9 mouse cellular contexts compared by ENCODE assay signal in genomic region chr8:71543755-71544154, GRCm38 (mm10). TPM values are rescaled to one million over a fixed set of nuclear protein-coding genes. Genes with fewer than 3 reads are reported as not detected.
A peak's percentile ranks its signal among the peaks of the same experiment; 100 is the strongest.
DNase-seq lines count a peak whose midpoint lies in the region; ATAC-seq and TF ChIP-seq lines count a peak whose summit lies in the region.
"Had no signal": no experiment of that assay in that cellular context is flagged by ENCODE, and none has a peak within 500 bp of the region (broad histone marks: within the 10 kb centered on the region; RNA-seq: fewer than 3 reads in every experiment).

No protein-coding gene starts in this region.

- ATAC-seq in heart, embryonic 15.5 days (replicated peaks; ENCODE audit: insufficient number of reproducible peaks, insufficient read depth, low FRiP score, low read depth), result no peak
- no peak for ATAC-seq in hindbrain, postnatal 0 days
- no peak for ATAC-seq in midbrain, postnatal 0 days (ENCODE audit: low FRiP score)
- ATAC-seq in megakaryocyte progenitor cell, adult 5-6 weeks (replicated peaks; ENCODE audit: poor library complexity), result no peak

- TF ChIP-seq CTCF in hindbrain, postnatal 0 days (IDR thresholded peaks at IDR 0.05; ENCODE audit: low read depth), result no peak
- no peak for TF ChIP-seq CTCF in midbrain, postnatal 0 days (IDR thresholded peaks at IDR 0.05)

- intact Hi-C loops in heart, postnatal 25 days (cut with DNase I), result no loop called here

- H3K27me3 ChIP-seq in heart, embryonic 15.5 days, result no peaks in the 10 kb centered on the region
- peaks cover 8% of the 10 kb centered on the region for H3K27me3 ChIP-seq in embryonic facial prominence, embryonic 10.5 days (replicated peaks; ENCODE audit: low read depth, poor library complexity, severe bottlenecking)
- no peaks in the 10 kb centered on the region for H3K27me3 ChIP-seq in hindbrain, postnatal 0 days (ENCODE audit: insufficient read depth, low read length)
- no peaks in the 10 kb centered on the region for H3K27me3 ChIP-seq in midbrain, postnatal 0 days (ENCODE audit: insufficient read depth, low read length)
- H3K27me3 ChIP-seq: Patski had no signal

- peak overlapping the region; percentile 94 for H3K4me2 ChIP-seq in heart, embryonic 15.5 days
- peak overlapping the region; percentile 93 for H3K4me2 ChIP-seq in hindbrain, postnatal 0 days (ENCODE audit: low read depth, low read length)
- H3K4me2 ChIP-seq in midbrain, postnatal 0 days (ENCODE audit: low read depth, low read length, poor library complexity, severe bottlenecking), result peak overlapping the region; percentile 62

- no peak for DNase-seq in heart, postnatal 25 days (ENCODE audit: low spot score)
- DNase-seq in embryonic facial prominence, embryonic 10.5 days (ENCODE audit: low spot score), result no peak
- no peak for DNase-seq in hindbrain, postnatal 0 days (ENCODE audit: low spot score)
- DNase-seq in midbrain, postnatal 0 days (ENCODE audit: low spot score), result no peak
- no peak for DNase-seq in thymus, postnatal 14 days
- no peak for DNase-seq in T-cell, adult 2 months (ENCODE audit: low spot score)

- 80% methylated on average over 9 of the region's 9 CpGs for WGBS in heart, embryonic 15.5 days
- 88% methylated on average over 9 of the region's 9 CpGs for WGBS in embryonic facial prominence, embryonic 10.5 days
- 92% methylated on average over 9 of the region's 9 CpGs for WGBS in hindbrain, postnatal 0 days
- WGBS in midbrain, postnatal 0 days, result 91% methylated on average over 9 of the region's 9 CpGs

- peaks cover 11% of the 10 kb centered on the region for H3K4me1 ChIP-seq in heart, embryonic 15.5 days (replicated peaks)
- H3K4me1 ChIP-seq in embryonic facial prominence, embryonic 10.5 days, result peaks cover 13% of the 10 kb centered on the region
- H3K4me1 ChIP-seq in hindbrain, postnatal 0 days (ENCODE audit: insufficient read depth, low read length), result peaks cover 9% of the 10 kb centered on the region
- H3K4me1 ChIP-seq in midbrain, postnatal 0 days (ENCODE audit: insufficient read depth, low read length), result peaks cover 5% of the 10 kb centered on the region

- no peak overlapping the region for H3K27ac ChIP-seq in heart, embryonic 15.5 days
- H3K27ac ChIP-seq in embryonic facial prominence, embryonic 10.5 days (replicated peaks), result no peak overlapping the region
- no peak overlapping the region for H3K27ac ChIP-seq in hindbrain, postnatal 0 days
- H3K27ac ChIP-seq in midbrain, postnatal 0 days (ENCODE audit: low read depth, low read length), result no peak overlapping the region

- peak overlapping the region; percentile 86 for H3K9ac ChIP-seq in heart, embryonic 15.5 days
- peak overlapping the region; percentile 84; the same call in 1 of the 2 replicates for H3K9ac ChIP-seq in hindbrain, postnatal 0 days (replicated peaks; ENCODE audit: low read length)
- H3K9ac ChIP-seq in midbrain, postnatal 0 days (replicated peaks; ENCODE audit: low read length, poor library complexity, severe bottlenecking), result peak overlapping the region; percentile 76; the same call in 1 of the 2 replicates

- no peaks in the 10 kb centered on the region for H3K9me3 ChIP-seq in heart, embryonic 15.5 days (replicated peaks)
- no peaks in the 10 kb centered on the region for H3K9me3 ChIP-seq in embryonic facial prominence, embryonic 10.5 days
- H3K9me3 ChIP-seq in hindbrain, postnatal 0 days (ENCODE audit: low read length), result no peaks in the 10 kb centered on the region
- H3K9me3 ChIP-seq in midbrain, postnatal 0 days (ENCODE audit: low read length), result no peaks in the 10 kb centered on the region

- peak overlapping the region; percentile 98 for H3K4me3 ChIP-seq in heart, embryonic 15.5 days
- peak overlapping the region; percentile 84 for H3K4me3 ChIP-seq in embryonic facial prominence, embryonic 10.5 days
- H3K4me3 ChIP-seq in hindbrain, postnatal 0 days (ENCODE audit: low read length), result peak overlapping the region; percentile 89
- peak overlapping the region; percentile 78 for H3K4me3 ChIP-seq in midbrain, postnatal 0 days (ENCODE audit: low read depth, low read length)

- peaks cover 26% of the 10 kb centered on the region; the same call in 1 of the 2 replicates for H3K36me3 ChIP-seq in heart, embryonic 15.5 days
- H3K36me3 ChIP-seq in embryonic facial prominence, embryonic 10.5 days (replicated peaks), result peaks cover 36% of the 10 kb centered on the region
- peaks cover 15% of the 10 kb centered on the region for H3K36me3 ChIP-seq in hindbrain, postnatal 0 days (ENCODE audit: insufficient read depth, low read length)
- peaks cover 21% of the 10 kb centered on the region for H3K36me3 ChIP-seq in midbrain, postnatal 0 days (ENCODE audit: insufficient read depth, low read length)

RNA-seq across cellular contexts. Expression of gene Mvb12a, which starts 1.0 kb away (rescaled TPM):
- polyA plus RNA-seq in heart, embryonic 15.5 days (2015; fragmentation: Nextera tagmentation; extraction: Ambion mirVana), result 51.1 and 65.2 TPM in 2 replicates
- 10 to 100 TPM; 27.0 to 31.1 TPM for total RNA-seq in heart, postnatal 25 days (2021)
- polyA plus RNA-seq in embryonic facial prominence, embryonic 10.5 days (2016; fragmentation: Nextera tagmentation; extraction: Ambion mirVana), result 76.9 and 80.7 TPM in 2 replicates
- total RNA-seq in hindbrain, postnatal 0 days (2014; rRNA removed), result 75.9 and 83.8 TPM in 2 replicates
- polyA plus RNA-seq in hindbrain, postnatal 0 days (2015; fragmentation: Nextera tagmentation; extraction: Ambion mirVana), result 83.7 and 85.7 TPM in 2 replicates
- 77.4 and 79.2 TPM in 2 replicates for total RNA-seq in midbrain, postnatal 0 days (2014; rRNA removed)
- polyA plus RNA-seq in midbrain, postnatal 0 days (2015; fragmentation: Nextera tagmentation; extraction: Ambion mirVana), result 81.4 and 82.6 TPM in 2 replicates
- 45.4 and 49.8 TPM in 2 replicates for total RNA-seq in megakaryocyte progenitor cell, adult 5-6 weeks (2015)
- 65.6 and 76.6 TPM in 2 replicates for total RNA-seq in megakaryocyte progenitor cell, adult 5-6 weeks (2017)

RNA-seq across cellular contexts. Expression of gene Bst2, which starts 6.5 kb away (rescaled TPM):
- polyA plus RNA-seq in heart, embryonic 15.5 days (2015; fragmentation: Nextera tagmentation; extraction: Ambion mirVana), result 34.6 and 45.1 TPM in 2 replicates
- 10 to 100 TPM; 17.4 to 22.8 TPM for total RNA-seq in heart, postnatal 25 days (2021)
- 5.8 and 7.2 TPM in 2 replicates for polyA plus RNA-seq in embryonic facial prominence, embryonic 10.5 days (2016; fragmentation: Nextera tagmentation; extraction: Ambion mirVana)
- total RNA-seq in hindbrain, postnatal 0 days (2014; rRNA removed), result 14.4 and 27.5 TPM in 2 replicates
- polyA plus RNA-seq in hindbrain, postnatal 0 days (2015; fragmentation: Nextera tagmentation; extraction: Ambion mirVana), result 21.0 and 22.7 TPM in 2 replicates
- 12.6 and 15.3 TPM in 2 replicates for total RNA-seq in midbrain, postnatal 0 days (2014; rRNA removed)
- polyA plus RNA-seq in midbrain, postnatal 0 days (2015; fragmentation: Nextera tagmentation; extraction: Ambion mirVana), result 15.3 and 17.6 TPM in 2 replicates
- total RNA-seq in megakaryocyte progenitor cell, adult 5-6 weeks (2015), result 11.3 and 15.7 TPM in 2 replicates
- 50.9 and 62.2 TPM in 2 replicates for total RNA-seq in megakaryocyte progenitor cell, adult 5-6 weeks (2017)

RNA-seq across cellular contexts. Expression of gene Tmem221, which starts 14.9 kb away (rescaled TPM):
- polyA plus RNA-seq in heart, embryonic 15.5 days (2015; fragmentation: Nextera tagmentation; extraction: Ambion mirVana), result 0.42 and 1.1 TPM in 2 replicates
- under 1 TPM; 0.31 to 0.36 TPM for total RNA-seq in heart, postnatal 25 days (2021)
- polyA plus RNA-seq in embryonic facial prominence, embryonic 10.5 days (2016; fragmentation: Nextera tagmentation; extraction: Ambion mirVana), result 0.52 and 0.54 TPM in 2 replicates
- total RNA-seq in hindbrain, postnatal 0 days (2014; rRNA removed), result 1.3 TPM in 1 of 2 replicates, not detected in the other
- polyA plus RNA-seq in hindbrain, postnatal 0 days (2015; fragmentation: Nextera tagmentation; extraction: Ambion mirVana), result 0.18 and 0.29 TPM in 2 replicates
- total RNA-seq in midbrain, postnatal 0 days (2014; rRNA removed), result 0.11 and 0.14 TPM in 2 replicates
- 0.20 TPM in 1 of 2 replicates, not detected in the other for polyA plus RNA-seq in midbrain, postnatal 0 days (2015; fragmentation: Nextera tagmentation; extraction: Ambion mirVana)
- 0.17 TPM in 1 of 2 replicates, not detected in the other for total RNA-seq in megakaryocyte progenitor cell, adult 5-6 weeks (2015)
- total RNA-seq in megakaryocyte progenitor cell, adult 5-6 weeks (2017), result not detected in 2 replicates

RNA-seq across cellular contexts. Expression of gene Ccdc194, which starts 18.2 kb away (rescaled TPM):
- 0.30 and 0.48 TPM in 2 replicates for polyA plus RNA-seq in heart, embryonic 15.5 days (2015; fragmentation: Nextera tagmentation; extraction: Ambion mirVana)
- total RNA-seq in heart, postnatal 25 days (2021), result under 1 TPM in 1 of 2 experiments, not detected in 1; 0.14 TPM
- polyA plus RNA-seq in embryonic facial prominence, embryonic 10.5 days (2016; fragmentation: Nextera tagmentation; extraction: Ambion mirVana), result 0.12 and 0.26 TPM in 2 replicates
- 0.58 TPM in 1 of 2 replicates, not detected in the other for total RNA-seq in hindbrain, postnatal 0 days (2014; rRNA removed)
- 0.13 and 0.34 TPM in 2 replicates for polyA plus RNA-seq in hindbrain, postnatal 0 days (2015; fragmentation: Nextera tagmentation; extraction: Ambion mirVana)
- 0.27 TPM in 1 of 2 replicates, not detected in the other for total RNA-seq in midbrain, postnatal 0 days (2014; rRNA removed)
- not detected in 2 replicates for polyA plus RNA-seq in midbrain, postnatal 0 days (2015; fragmentation: Nextera tagmentation; extraction: Ambion mirVana)
- total RNA-seq in megakaryocyte progenitor cell, adult 5-6 weeks (2015), result 0.07 TPM in 1 of 2 replicates, not detected in the other
- total RNA-seq in megakaryocyte progenitor cell, adult 5-6 weeks (2017), result not detected in 2 replicates

RNA-seq across cellular contexts. Expression of gene Nxnl1, which starts 22.6 kb away (rescaled TPM):
- 0.08 TPM in 1 of 2 replicates, not detected in the other for polyA plus RNA-seq in heart, embryonic 15.5 days (2015; fragmentation: Nextera tagmentation; extraction: Ambion mirVana)
- under 1 TPM; 0.14 to 0.31 TPM for total RNA-seq in heart, postnatal 25 days (2021)
- polyA plus RNA-seq in embryonic facial prominence, embryonic 10.5 days (2016; fragmentation: Nextera tagmentation; extraction: Ambion mirVana), result 0.15 TPM in 1 of 2 replicates, not detected in the other
- not detected in 2 replicates for total RNA-seq in hindbrain, postnatal 0 days (2014; rRNA removed)
- polyA plus RNA-seq in hindbrain, postnatal 0 days (2015; fragmentation: Nextera tagmentation; extraction: Ambion mirVana), result 0.20 TPM in 1 of 2 replicates, not detected in the other
- total RNA-seq in midbrain, postnatal 0 days (2014; rRNA removed), result 0.55 TPM in 1 of 2 replicates, not detected in the other
- polyA plus RNA-seq in midbrain, postnatal 0 days (2015; fragmentation: Nextera tagmentation; extraction: Ambion mirVana), result 0.05 and 0.12 TPM in 2 replicates
- total RNA-seq in megakaryocyte progenitor cell, adult 5-6 weeks (2015), result not detected in 2 replicates
- not detected in 2 replicates for total RNA-seq in megakaryocyte progenitor cell, adult 5-6 weeks (2017)
